Mouse (Mus musculus): ENCODE results near the gene Hs3st5. TPM values are rescaled to one million over a fixed set of nuclear protein-coding genes. Genes with fewer than 3 reads are reported as not detected.
A peak's percentile ranks its signal among the peaks of the same experiment; 100 is the strongest.

Gene Hs3st5
- total RNA-seq, 2 experiments from 2014 or later, result 1.4 to 2.5 TPM

GRCm38 (mm10) chr10:36803705-36804104 is 297.1 kb downstream of the Hs3st5 start:
- no peak for DNase-seq

- DNase-seq, result no peak
Measured at GRCm38 (mm10) chr10:36805265-36805664, 298.7 kb downstream of the Hs3st5 start.

- DNase-seq, result no peak
Measured at GRCm38 (mm10) chr10:36805788-36806187, 299.2 kb downstream of the Hs3st5 start.

- no peak for DNase-seq
Measured at GRCm38 (mm10) chr10:36807007-36807406, 300.4 kb downstream of the Hs3st5 start.

GRCm38 (mm10) chr10:36818867-36819266 is 312.3 kb downstream of the Hs3st5 start:
- no peak for DNase-seq

- no peak for DNase-seq
Measured at GRCm38 (mm10) chr10:36829079-36829478, 322.5 kb downstream of the Hs3st5 start.

- DNase-seq, result no peak
Measured at GRCm38 (mm10) chr10:36832204-36832603, 325.6 kb downstream of the Hs3st5 start.

GRCm38 (mm10) chr10:36834224-36834623 is 327.6 kb downstream of the Hs3st5 start:
- peak; percentile 65 for DNase-seq

- no peak for DNase-seq
Measured at GRCm38 (mm10) chr10:36835836-36836516, 329.4 kb downstream of the Hs3st5 start.

GRCm38 (mm10) chr10:36850231-36850630 is 343.6 kb downstream of the Hs3st5 start:
- DNase-seq, result no peak

- no peak for DNase-seq
Measured at GRCm38 (mm10) chr10:36862127-36862895, 355.7 kb downstream of the Hs3st5 start.

Measured in adrenal gland, postnatal 10 days (tissue).